Comparison of ENCODE assay signal across 9 mouse cellular contexts in the genomic region with DNA sequence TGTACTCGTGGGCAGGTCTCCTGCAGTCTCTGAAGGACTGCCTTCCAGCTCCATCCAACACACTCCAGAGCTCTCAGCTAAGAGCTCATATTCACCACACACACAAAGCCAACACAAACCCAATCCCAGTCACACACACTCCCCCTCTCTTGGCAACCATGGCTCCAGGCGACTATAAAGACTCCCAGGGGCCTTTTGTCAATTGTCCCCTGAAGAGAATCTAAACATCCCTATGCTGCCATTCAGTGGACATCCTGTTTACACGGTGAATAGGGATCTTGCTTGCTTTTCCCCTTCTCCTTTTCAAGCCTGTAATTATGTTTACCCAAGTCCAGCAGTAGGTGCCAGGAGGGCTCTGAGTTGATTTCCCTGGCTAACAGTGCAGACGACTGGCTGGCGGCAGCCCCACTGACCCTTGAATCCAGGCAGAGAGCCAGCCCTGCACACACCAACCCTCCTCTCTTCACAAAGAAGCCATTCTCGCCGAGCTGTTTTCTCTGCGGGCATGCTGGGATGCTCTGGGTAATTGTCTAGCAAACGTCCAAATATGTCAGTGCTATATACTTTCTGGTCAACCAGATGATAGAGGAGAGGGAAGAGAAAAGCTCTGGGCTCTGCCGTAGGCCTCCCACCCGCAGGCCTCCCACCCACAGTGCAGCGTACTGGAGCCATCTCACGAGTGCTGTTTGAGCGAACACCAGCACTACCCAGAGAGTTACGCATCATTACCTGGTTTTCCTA.
DNase-seq lines count a peak whose midpoint lies in the region; ATAC-seq and TF ChIP-seq lines count a peak whose summit lies in the region.
"Had no signal": no experiment of that assay in that cellular context is flagged by ENCODE, and none has a peak within 500 bp of the region (broad histone marks: within the 10 kb centered on the region; RNA-seq: fewer than 3 reads in every experiment).

No protein-coding gene starts in this region.

- H3K9me3 ChIP-seq in intestine, embryonic 16.5 days (ENCODE audit: control insufficient read depth, low read length), result no peaks in the 10 kb centered on the region

- H3K4me1 ChIP-seq in intestine, embryonic 16.5 days (ENCODE audit: control insufficient read depth, insufficient read depth, low read length), result no peaks in the 10 kb centered on the region

- TF ChIP-seq CTCF in left cerebral cortex, adult 2 months (IDR thresholded peaks at IDR 0.05), result no peak

- 20% methylated on average over 15 of the region's 15 CpGs for WGBS in intestine, embryonic 16.5 days

- no peak overlapping the region for H3K27ac ChIP-seq in intestine, embryonic 16.5 days (ENCODE audit: low read length)
- no peak overlapping the region for H3K27ac ChIP-seq in left cerebral cortex, adult 2 months

- intact Hi-C loops in left cerebral cortex, adult 2 months (cut with DNase I), result no loop called here

- DNase-seq in NIH3T3 (ENCODE audit: low read depth), result peak; percentile 23
- DNase-seq in cerebellum, postnatal 14 days, result peak; percentile 93
- DNase-seq in frontal cortex, postnatal 25 days (ENCODE audit: low spot score in 2 of 2), result peak; percentile 31 to 37
- DNase-seq in left cerebral cortex, adult 2 months (ENCODE audit: extremely low spot score in 1 of 2, low spot score in 2 of 2), result peak; percentile 34 to 53
- DNase-seq in mesoderm, embryonic 11.5 days (ENCODE audit: low read depth, low spot score), result peak; percentile 63
- DNase-seq in skeletal muscle tissue, adult 2 months (ENCODE audit: low read depth, low spot score), result peak; percentile 6
- no peak for DNase-seq in urinary bladder, postnatal 10 days (ENCODE audit: low spot score)

- no peaks in the 10 kb centered on the region for H3K27me3 ChIP-seq in intestine, embryonic 16.5 days (replicated peaks; ENCODE audit: control insufficient read depth, insufficient read depth, low read length)

- H3K36me3 ChIP-seq in intestine, embryonic 16.5 days (ENCODE audit: control insufficient read depth, insufficient read depth, low read length), result no peaks in the 10 kb centered on the region
- H3K36me3 ChIP-seq: G1E had no signal

- peak; percentile 74 for ATAC-seq in intestine, embryonic 16.5 days

- no peak overlapping the region for H3K4me3 ChIP-seq in intestine, embryonic 16.5 days (ENCODE audit: low read length)
- no peak overlapping the region for H3K4me3 ChIP-seq in left cerebral cortex, adult 2 months

- H3K4me2 ChIP-seq in intestine, embryonic 16.5 days (ENCODE audit: low read depth, low read length), result no peak overlapping the region

- no peak overlapping the region for H3K9ac ChIP-seq in intestine, embryonic 16.5 days (ENCODE audit: low read depth, low read length)
